Mouse (Mus musculus): ENCODE data around the gene Galnt10.

Galnt10 gene

DNA sequence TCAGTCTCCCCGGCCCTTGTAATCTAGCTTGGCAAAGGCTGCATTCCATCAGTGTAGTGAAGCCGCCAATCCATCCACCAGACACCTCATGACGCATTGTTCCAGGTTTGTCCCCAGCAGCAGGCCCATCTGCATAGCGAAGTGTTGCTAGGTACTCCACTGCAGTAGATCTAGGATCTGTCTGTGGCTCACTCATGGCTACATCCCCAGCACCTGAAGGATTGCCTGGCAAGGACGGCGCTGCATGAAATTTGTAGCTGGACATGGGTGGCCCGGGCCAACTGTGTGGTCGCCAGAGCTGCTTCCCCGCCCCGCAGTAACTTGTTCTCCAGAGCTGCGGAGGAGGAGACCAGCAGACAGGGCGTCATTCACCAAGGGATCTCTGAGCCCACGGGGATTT is 128.2 kb downstream of the Galnt10 start:
- in situ Hi-C loops (cut with MboI; ENCODE audit: unreplicated experiment in 2 of 2), result loop anchor here (5.0 to 25.0 kb wide), 3 partner anchors 156 to 1636 kb away; no protein-coding TSS in a partner anchor

DNA sequence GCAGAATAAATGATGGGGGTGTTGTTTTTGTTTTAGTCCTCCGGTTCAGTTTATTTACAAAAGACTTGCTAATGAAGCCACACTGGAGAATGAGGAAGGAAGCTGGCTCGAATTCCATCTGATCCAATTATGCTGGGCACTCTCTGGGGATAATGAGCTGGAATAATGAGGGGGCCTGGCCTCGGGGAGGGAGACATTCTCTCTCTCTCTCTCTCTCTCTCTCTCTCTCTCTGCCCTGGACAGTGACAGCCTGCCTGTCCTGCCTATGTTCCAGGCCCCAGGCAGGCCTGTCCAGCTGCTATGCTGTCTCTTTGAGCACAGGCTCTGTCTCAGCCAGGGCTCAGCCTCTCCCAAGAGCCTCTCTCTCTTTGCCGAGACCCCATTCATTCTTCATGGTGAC is 128.7 kb downstream of the Galnt10 start:
- in situ Hi-C loops (cut with MboI; ENCODE audit: unreplicated experiment in 2 of 2), result loop anchor here (5.0 to 25.0 kb wide), 3 partner anchors 157 to 1637 kb away; no protein-coding TSS in a partner anchor

DNA sequence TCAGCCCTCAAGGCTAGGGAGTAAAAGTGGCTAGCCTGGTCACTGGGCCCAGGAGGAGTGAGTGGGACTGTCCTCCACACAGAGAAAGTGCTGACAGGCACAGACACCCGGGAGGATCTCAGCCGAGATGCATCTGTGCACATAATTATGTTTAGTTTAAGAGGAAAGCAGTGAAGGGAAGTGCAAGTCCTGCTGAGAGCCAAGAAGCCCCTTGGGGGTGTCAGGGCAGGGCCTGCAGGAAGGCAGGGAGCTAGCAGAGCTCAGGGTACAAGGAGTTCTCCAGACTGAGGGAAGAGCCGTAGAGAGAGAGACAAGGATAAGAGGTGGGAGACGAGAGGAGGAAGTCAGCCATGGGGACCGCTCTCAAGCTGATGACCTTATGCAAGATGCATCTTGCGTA is 130.6 kb downstream of the Galnt10 start:
- in situ Hi-C loops (cut with MboI; ENCODE audit: unreplicated experiment in 2 of 2), result no loop called here

DNA sequence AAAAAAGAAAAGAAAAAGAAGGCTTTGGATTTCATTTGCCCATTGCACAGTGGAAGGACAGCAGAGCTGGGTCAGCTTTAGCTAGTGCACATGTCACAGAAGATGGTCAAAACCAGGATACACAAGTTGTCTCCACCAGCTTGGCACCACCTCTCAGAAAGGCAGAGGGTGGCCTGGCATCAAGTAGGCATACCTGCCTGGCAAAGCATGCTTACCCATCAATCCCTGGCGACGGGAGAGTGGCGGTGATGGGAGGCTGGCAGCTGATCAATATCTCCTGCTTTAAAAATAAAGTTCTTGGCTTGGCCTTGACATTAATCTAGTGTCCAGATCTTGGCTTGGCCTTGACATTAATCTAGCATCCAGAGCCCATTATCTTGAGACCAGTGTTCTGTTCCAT is 131.3 kb downstream of the Galnt10 start:
- in situ Hi-C loops (cut with MboI; ENCODE audit: unreplicated experiment in 2 of 2), result no loop called here

DNA sequence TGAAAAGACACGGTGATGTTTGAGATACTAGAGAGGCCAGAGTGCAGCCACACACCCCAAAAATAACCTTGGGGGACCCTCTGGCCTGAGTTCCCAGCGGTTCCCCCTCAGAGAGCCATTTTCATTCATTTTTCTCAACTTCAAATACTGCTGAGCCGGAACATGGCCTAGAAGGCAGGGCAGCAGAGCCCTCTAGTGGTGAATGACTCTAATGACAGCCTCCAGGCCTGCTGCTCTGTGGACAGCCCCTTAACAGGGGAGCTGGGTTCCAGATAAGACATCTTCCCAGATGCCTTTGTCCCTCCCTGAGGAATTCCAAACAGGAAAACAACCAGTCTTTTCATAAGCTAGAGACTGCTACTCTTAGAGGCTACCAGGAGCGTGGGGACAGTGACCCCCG is 133.1 kb downstream of the Galnt10 start:
- in situ Hi-C loops (cut with MboI; ENCODE audit: unreplicated experiment in 2 of 2), result no loop called here

DNA sequence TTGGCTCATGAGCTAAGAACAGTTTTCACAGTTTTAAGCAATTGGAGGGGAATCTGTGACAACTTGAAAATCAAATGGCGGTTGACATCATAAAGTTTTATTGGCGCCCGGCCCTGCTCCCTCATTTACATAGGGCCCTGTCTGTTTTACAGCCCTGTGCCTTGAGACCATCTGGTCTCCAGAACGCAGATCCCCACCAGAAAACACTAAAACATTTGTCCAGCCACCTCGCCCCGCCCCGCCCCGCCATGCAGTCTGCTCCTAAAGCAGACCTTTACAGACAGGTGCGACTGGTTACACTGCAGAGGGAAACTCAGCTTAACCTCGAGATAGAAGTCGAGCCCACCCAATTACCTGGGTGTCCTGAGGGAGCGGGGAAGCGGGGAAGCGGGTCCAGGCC is 134.6 kb downstream of the Galnt10 start:
- in situ Hi-C loops (cut with MboI; ENCODE audit: unreplicated experiment in 2 of 2), result loop anchor here (5.0 to 10.0 kb wide), 2 partner anchors 303 to 865 kb away; partner anchors contain the start of gene Trim58 (in 1 of the 2)

DNA sequence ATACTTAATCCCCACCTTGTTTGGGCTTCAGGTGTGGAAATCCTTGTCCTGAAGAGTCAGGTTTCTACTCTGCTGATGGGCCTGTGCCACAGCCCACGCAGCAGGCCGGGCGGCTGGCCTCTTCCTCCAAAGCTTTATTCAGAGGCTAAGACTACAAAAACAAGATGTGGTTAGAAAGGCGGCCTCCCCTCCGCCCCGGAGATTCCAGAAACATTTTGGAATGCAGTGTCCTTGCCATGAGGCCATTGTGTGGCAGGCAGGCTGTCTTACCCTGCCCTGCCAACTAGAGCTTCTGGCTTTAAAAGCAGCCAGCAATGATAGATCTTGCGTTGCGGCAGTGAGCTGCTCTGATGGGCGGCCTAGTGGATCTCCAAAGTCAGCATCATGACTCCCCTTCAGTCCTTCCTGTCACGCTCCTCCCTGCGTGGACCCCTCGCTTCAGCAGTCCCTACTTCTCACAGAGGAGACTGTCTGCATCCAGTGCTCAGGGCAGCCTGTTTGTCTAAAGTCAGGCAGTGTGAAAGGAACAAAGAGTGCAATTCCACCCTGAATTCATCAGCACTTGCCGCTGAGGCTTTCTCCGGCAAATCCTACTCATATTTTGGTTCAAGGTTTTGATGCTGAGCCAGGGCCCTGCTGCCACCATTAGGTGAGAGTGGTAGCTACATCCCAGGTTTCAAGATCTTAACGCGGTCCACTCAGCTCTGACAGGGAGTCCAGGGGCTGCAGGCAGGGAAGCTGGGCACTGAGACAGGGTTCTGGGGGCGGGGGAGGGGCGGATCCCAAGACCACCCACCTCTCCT is 141.6 kb downstream of the Galnt10 start:
- in situ Hi-C loops (cut with MboI; ENCODE audit: unreplicated experiment in 2 of 2), result loop anchor here (5.0 to 10.0 kb wide), 4 partner anchors 35 to 858 kb away; partner anchors contain the start of gene Trim58 (in 1 of the 2)

DNA sequence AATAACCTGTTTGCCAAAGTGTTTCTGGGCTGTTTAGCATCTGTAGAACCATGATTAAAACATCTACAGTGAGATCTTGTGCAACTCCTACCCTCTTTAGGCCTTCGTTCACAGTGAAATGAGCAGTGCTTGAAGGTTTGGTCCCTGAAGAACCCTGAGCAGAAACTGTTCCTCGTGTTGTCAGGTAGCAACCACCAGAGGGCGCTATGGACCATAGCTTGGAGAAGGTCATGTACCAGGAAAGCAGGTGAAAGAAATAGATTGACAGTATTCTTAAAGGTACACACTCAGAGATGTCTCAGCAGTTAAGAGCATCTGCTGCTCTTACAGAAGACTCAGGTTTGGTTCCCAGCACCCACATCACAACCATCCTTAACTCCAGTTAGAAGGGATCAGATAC is 142.7 kb downstream of the Galnt10 start:
- in situ Hi-C loops (cut with MboI; ENCODE audit: unreplicated experiment in 2 of 2), result loop anchor here (5.0 to 10.0 kb wide), 4 partner anchors 34 to 857 kb away; partner anchors contain the start of gene Trim58 (in 1 of the 2)

DNA sequence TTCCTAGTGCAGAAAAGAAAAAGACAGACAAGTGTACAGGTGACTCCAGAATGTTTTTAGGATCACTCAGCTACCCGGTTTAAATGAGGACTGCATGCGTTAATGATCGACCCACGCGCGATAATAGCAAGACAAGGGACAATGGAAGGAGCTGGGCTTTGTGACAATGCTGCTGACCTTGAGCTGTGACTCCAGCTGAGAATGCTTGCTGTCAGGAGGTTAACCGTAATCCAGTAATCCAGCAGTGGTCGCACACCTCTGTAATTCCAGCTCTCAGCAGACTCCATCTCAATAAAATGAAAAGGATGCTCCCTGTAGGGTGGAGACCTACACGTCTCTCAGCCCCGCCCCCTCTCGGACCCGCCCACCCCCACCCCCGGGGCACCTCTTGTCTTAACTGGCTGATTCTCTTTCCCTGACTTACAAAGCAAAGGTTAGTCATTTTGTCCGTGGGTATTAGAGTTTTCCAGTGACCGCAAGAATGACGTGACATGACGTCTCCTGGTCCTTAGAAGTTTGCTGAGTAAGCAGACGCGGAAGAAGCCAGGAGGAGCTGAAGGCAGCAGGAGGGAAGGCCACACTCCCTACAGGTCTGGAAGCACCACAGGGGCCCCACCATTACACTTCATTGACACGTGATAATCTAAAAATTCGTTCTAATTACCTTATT is 145.8 kb downstream of the Galnt10 start:
- in situ Hi-C loops (cut with MboI; ENCODE audit: unreplicated experiment in 2 of 2), result no loop called here

DNA sequence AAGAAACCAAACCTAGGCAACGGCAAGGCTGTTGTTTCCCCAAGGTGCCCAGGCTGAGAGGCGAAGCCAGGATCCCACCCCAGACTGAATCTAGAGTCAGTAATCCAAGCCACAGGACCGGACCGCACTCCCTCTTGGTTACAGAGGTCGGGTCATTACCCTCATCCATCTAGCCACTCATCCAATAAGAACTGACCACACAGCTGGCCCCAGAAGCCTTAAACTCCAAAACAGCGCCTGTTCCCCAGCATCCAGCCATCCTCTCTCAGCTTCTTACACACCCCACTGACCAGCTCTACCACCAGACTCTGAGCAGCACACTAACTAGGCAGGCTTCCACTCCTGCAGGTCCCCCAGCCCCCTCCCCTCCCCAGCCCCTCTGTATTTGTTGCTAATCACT is 149.8 kb downstream of the Galnt10 start:
- in situ Hi-C loops (cut with MboI; ENCODE audit: unreplicated experiment in 2 of 2), result no loop called here

DNA sequence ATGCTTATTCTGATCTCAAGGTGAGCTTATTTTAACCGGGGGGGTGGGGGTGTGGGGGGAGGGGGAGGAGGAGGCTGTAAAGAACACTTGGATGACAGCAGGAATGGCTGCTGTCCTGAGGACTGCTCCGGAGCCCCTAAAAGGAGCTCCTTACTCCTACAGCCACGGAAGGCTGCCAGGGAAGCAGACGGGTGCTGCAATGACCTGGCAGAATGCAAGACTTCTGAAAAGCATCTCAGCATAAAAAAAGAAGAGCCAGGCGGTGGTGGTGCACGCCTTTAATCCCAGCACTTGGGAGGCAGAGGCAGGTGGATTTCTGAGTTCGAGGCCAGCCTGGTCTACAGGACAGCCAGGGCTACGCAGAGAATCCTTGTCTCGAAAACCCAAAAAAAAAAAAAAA is 152.6 kb downstream of the Galnt10 start:
- in situ Hi-C loops (cut with MboI; ENCODE audit: unreplicated experiment in 2 of 2), result no loop called here

DNA sequence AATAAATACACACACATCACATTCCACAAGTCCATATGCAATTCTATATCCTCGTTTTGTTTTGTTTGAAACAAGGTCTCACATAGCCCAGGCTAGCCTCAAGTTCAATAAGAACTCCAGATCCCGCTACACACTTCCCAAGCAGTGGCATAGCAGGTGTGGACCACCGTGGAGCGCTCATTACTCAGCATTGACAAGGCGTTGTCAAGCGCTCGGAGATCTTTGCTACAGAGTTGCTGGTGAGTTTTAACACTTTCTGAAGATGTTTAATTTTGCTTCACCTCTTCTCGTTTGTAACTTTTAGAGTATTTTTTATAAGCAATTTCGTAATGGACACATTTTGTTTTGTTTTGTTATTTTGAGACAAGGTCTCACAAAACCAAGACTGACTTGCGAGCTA is 154.2 kb downstream of the Galnt10 start:
- in situ Hi-C loops (cut with MboI; ENCODE audit: unreplicated experiment in 2 of 2), result no loop called here

DNA sequence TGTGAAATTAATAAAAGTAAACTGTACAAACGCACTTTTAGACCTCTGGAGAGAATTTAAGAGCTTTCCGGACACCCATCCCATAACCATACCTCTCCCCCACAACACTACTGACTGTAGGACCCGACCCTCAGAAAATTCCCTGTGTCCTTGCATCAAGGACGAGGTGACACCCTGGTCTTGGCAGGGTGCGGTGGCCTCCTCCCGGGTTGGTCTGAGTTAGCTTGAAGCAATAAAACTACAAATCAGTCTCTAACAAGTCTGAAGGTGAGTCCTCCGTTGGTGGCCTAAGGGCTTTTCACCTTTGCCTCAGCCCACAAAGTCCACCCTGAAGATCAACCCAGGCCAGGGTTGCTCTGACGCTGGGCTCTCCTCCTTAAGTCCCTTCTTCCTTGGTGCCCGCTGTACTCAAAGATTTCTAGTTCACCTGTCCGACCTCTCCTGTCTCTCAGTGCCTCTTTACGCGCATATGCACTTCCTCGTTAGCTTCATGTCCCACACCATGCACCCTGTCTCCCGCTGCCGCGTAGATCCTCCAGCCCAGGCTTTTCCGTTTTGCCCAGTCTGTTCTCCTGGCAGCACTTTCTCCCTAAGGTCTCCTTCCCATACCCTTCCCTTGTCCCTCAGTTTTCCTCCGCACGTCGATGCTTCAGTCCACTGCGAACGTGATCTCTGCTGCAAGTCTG is 155.2 kb downstream of the Galnt10 start:
- in situ Hi-C loops (cut with MboI; ENCODE audit: unreplicated experiment in 2 of 2), result loop anchor here (25.0 kb wide), 2 partner anchors 362 to 837 kb away; partner anchors contain the start of genes Gemin5 (in 2 of the 2), Mrpl22 (in 2 of the 2), Olfr323 (in 1 of the 2) and Trim58 (in 1 of the 2)

DNA sequence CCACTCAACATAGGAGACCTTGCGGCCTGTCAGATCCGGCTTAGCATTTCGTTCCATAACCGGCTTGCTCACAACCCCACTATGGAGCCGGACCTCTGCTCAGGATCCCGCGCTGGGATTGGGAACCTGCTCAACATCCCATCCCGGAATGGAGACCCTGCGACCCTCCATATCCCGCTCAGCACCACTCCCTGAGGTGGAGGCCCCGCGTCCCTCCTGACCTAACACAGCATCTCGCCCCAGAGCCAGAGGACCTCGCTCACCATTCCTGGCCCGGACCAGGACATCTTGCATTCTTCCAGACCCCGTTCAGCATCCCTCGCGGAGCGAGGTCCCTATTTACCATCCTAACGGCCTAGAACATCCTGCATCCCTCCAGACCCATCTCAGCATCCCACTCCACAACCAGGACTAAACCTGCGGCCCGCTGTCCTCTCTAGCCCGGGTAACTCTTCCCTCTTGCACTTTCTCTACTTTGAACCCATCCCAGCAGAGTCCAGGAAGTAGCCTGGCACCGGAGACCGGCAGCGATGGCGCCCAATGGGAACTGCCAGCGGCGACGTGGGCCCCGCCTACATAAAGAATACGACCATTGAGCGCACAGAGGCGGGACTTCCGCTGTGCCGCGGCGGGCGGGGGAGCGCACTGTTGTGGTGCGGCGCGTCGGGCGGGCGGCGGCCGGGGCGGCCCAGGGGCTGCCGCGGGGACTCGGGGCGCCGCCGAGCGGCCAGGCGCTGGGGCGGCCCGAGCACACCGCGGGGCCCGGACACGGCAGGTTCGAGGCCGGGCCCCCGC is 155.9 kb downstream of the Galnt10 start, which contains the start of gene Sap30l:
Sap30l (plus strand) TSS at position 667 of the 795 bp plus-strand sequence.
- in situ Hi-C loops (cut with MboI; ENCODE audit: unreplicated experiment in 2 of 2), result loop anchor here (25.0 kb wide), 2 partner anchors 361 to 836 kb away; partner anchors contain the start of genes Gemin5 (in 2 of the 2), Mrpl22 (in 2 of the 2), Olfr323 (in 1 of the 2) and Trim58 (in 1 of the 2)

DNA sequence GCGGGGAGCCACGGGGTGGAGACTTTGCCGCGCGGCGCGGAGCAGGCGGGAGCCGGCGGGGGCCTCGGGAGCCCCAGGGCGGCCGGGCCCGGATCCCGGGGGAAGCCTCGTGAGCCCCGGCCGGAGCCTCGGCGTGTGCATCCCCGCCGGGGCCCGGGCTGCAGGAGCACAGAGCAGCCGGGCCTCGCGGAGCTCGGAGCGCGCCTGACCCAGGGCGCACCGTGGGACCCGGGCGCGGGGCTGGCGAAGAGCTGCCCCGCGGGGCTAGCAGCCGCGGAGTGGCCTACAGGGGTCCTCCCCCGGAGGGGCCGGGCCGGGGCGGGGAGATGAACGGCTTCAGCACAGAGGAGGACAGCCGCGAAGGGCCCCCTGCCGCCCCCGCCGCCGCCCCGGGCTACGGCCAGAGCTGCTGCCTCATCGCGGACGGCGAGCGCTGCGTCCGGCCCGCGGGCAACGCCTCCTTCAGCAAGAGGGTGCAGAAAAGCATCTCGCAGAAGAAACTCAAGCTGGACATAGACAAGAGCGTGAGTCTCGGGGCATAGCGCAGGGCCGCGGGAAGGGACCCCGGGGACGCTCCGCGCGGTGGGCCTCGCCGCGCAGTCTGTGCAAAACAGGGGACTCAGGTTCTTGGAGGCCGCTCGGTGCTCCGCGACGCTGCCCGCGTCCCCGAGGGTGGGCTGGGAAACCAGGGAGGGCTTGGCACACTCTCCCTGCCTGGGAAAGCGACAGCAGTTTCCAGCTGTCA is 156.7 kb downstream of the Galnt10 start:
- in situ Hi-C loops (cut with MboI; ENCODE audit: unreplicated experiment in 2 of 2), result loop anchor here (25.0 kb wide), 2 partner anchors 360 to 835 kb away; partner anchors contain the start of genes Gemin5 (in 2 of the 2), Mrpl22 (in 2 of the 2), Olfr323 (in 1 of the 2) and Trim58 (in 1 of the 2)

DNA sequence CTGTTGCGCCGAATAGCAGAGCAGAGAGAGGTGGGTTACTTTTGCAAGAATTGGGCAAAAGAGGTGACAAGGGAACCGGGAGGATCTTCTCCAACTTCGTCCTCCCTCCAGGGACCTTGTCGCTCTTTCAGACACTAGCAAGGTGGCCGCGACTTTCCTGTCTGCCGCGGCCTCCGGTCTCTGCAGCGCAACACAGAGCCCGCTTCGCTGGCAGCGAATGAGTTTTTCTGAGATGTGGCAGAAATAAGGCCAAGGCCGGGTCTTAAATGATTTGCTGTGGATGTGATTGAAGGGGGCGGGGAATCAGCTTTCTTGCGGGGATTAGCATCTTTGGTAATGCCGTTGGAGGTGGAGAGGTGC is 157.2 kb downstream of the Galnt10 start:
- in situ Hi-C loops (cut with MboI; ENCODE audit: unreplicated experiment in 2 of 2), result loop anchor here (25.0 kb wide), 2 partner anchors 360 to 835 kb away; partner anchors contain the start of genes Gemin5 (in 2 of the 2), Mrpl22 (in 2 of the 2), Olfr323 (in 1 of the 2) and Trim58 (in 1 of the 2)

DNA sequence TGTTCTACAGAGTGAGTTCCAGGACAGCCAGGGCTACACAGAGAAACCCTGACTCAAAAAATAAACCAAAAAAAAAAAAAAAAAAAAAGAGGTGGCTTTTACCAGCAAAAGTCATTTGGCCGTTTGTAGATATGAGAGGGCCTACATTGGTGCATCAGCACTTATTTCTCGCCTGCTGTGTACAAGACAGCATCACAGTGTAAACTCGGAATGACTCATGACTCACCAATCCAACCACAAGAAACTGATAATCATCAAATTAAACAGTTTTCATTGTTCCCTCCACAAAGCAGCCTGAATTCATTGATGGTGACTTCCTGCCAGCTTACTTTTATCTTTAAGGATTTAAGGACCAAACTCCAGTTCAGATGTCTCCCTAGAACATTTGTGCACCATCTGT is 159.8 kb downstream of the Galnt10 start:
- in situ Hi-C loops (cut with MboI; ENCODE audit: unreplicated experiment in 2 of 2), result loop anchor here (25.0 kb wide), 2 partner anchors 357 to 832 kb away; partner anchors contain the start of genes Gemin5 (in 2 of the 2), Mrpl22 (in 2 of the 2), Olfr323 (in 1 of the 2) and Trim58 (in 1 of the 2)

DNA sequence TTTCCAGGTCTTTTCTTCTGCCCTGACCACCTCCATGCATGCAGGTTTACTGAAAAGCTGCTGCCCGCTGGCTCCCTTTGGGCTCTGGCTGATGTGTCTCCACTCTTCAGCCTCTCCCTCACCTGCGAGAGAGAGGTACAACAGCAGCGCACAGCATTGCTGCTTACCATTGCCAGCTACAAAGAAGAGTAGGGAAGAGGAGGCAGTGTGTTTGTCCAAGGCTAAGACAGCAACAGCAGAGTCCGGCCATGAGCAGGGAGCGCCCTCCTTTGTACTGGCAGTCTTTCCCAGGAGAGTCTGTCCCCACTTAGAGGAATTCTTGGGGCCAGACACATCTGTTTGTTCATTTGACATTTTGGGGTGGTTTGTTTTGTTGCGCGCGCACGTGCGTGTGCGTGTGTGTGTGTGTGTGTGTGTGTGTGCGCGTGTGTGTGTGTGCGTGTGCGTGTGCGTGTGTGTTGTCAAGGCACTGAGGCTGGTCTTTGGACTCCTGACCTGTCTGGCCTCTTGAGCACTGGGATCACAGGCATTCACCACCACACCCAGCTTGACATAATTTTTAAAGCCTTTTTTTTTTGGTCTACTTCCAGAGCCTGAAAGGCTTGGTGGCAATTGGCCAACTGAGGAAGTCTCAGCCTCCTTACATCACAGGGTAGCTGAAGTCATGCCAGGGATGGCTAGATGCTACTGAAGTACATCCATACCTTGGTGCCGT is 163.9 kb downstream of the Galnt10 start:
- in situ Hi-C loops (cut with MboI; ENCODE audit: unreplicated experiment in 2 of 2), result loop anchor here (25.0 kb wide), 2 partner anchors 353 to 828 kb away; partner anchors contain the start of genes Gemin5 (in 2 of the 2), Mrpl22 (in 2 of the 2), Olfr323 (in 1 of the 2) and Trim58 (in 1 of the 2)

Data from v-Abl transformed pro-B cells (cell line).